Mouse (Mus musculus): ENCODE measurements around the gene Rnase13.

- TF ChIP-seq CTCF (IDR thresholded peaks at IDR 0.05; ENCODE audit: extremely low read depth, insufficient read depth, insufficient read length, insufficient replicate concordance) (no peak), POLR2A (IDR thresholded peaks at IDR 0.05; ENCODE audit: low read depth, low read length) (no peak)
Observed at GRCm38 (mm10) chr14:51886051-51886450, 36.5 kb downstream of the Rnase13 start.
